Mouse (Mus musculus) B cell, adult 2 months (primary cell): ENCODE results near the gene Ccr1.

Source experiments
- DNase-seq, 2 experiments: peaks; one replicate each; pipeline ENCODE4 v3.0.0; 2022

Ccr1 gene

GRCm38 (mm10) chr9:123925101-123925946 lies 43.2 kb downstream of the Ccr1 start:
- peak; percentile 89 to 90 for DNase-seq

- DNase-seq = peak; percentile 95 to 96
These were observed 43.9 kb downstream of the Ccr1 start for GRCm38 (mm10) chr9:123924589-123925066.

GRCm38 (mm10) chr9:123924035-123924434 lies 44.5 kb downstream of the Ccr1 start:
- peak; percentile 86 to 89 for DNase-seq

- peak; percentile 67 to 70 for DNase-seq
These were observed 45.1 kb downstream of the Ccr1 start for GRCm38 (mm10) chr9:123923146-123923991.
